Mouse (Mus musculus): Measurements from ENCODE around the gene Abtb1.

Abtb1 gene

DNA sequence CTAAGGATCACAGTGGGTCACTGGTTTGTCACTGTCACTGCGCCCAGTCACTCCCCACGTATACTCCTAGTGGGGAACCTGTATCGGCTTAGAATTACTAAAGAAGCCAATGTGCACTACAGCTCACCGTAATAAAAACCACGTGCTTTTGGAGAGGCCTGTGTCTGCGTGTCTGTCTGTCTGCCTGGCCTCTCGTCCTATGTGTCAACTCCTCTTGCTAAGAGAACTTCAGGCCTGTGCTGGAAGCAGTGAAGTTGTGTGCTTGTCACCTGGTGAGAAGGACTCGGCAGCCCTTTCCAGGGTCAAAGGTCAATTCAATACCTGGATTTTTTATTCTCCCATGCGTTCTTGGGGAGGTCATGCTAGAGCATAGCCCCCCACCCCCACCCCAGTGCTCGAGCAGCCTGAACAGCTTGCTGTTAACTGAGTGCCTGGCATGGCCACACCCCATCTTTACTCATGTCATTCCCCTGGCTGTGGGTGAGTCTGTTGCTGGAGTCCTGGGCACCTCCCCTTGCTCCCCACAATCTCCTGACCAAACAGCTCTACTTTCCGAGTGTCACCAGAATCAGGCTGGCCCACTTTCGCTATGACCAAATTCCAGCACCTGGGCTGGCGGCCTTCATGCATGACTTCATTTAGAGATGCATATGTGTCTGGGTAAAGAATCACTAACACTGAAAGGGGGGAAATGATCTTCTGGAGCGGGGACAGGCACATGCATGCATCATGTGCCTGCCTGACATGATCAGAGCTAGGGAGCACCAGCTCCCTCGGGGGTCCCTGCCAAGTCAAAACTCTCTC, 13.4 kb downstream of the Abtb1 start:
- no peak for DNase-seq

DNA sequence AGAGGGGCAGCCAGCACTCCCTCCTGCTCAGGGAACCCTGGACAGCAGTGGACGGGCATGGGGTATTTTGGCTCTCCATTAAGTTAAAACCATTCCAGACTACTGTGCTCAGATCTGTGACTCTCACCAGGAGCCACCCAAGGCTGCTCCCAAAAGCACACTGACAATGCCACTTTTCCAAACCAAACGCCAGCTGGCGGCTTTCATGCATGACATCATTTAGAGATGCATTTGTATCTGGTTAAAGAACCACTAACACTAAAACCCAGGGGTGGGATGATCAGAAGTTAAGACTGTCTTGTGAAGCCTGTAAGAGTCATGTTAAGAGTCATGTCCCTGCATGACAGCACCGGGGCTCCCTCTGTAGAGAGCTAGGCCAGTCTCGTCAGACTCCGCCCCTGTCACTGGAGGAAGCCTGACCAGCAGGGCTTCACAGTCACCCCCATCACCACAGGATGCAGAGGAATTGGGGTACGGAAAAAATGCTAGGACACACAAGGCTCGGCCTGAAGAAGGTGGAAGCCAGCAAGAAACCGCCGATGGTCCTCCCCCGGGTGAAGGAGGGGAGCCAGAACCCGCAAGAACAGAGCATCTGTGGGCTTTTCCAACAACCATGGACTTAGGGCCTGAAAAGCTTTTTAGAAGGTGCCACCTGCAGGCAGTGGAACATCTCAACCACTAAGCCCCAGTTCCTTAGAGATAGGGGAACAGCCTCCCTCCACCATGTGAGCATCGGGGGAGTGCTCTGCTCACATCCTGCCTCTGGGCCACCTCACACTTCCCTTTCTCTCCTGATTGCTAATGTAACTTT, 14.2 kb downstream of the Abtb1 start:
- DNase-seq: no peak

DNA sequence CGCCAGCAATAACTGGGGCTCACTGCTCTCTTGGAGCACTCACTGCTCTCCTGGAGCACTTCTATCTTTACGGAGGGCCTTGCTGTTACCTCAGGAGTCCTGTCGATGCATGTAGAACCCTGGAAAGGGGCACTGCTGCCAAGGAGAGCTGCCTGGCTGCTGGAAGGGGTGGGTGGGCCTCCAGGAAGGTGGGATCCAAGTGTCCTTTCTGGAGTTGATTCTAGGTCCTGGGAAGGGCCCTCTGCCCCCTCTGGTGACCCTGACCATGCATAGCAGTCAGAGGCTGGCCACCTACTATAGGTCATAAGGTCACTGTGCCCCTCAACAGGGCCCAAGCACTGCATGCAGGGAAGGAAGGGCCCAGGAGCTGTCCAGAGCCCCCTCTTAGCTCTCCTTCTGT, 14.8 kb downstream of the Abtb1 start:
- no peak for DNase-seq

DNA sequence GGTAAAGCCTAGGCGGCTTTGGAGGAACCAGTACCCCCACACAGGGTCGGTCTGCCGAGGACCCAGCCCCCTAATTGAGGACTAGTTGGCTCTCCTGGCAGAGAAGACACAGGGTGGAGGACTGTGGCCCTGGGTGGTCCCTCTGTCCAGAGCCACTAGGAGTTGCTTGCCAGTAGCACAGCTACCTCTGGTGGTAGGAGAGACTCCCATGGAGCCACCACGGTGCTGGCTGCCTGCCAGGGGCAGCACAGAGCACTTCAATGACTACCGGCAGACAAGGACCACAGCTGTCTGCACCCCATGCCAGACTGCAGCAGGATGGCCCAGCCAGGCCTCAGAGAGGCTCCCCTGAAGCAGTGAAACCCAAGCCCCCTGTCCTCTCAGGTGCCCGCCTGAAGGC, 15.2 kb downstream of the Abtb1 start:
- peak in 1 of 2 experiments; percentile 40 for DNase-seq

DNA sequence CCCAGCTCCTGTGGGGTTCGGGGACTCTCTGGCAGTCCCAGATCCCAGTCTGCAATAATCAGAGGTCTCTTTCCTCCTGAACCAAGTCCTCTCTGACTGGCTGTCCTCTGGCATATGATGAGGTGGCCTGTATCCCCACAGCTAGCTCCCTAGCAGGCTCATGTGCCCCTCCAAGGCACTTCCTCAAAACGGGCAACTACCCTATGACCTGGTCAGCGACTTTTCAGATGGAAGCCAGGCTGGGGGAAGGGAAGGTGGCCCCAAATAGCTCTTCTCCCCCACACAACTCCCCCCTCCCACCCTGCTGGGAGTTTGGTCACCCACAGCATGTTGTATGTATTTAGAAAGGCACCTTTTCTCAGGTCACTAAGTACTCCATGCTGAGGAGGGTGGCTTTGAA, 15.7 kb downstream of the Abtb1 start:
- DNase-seq: no peak

DNA sequence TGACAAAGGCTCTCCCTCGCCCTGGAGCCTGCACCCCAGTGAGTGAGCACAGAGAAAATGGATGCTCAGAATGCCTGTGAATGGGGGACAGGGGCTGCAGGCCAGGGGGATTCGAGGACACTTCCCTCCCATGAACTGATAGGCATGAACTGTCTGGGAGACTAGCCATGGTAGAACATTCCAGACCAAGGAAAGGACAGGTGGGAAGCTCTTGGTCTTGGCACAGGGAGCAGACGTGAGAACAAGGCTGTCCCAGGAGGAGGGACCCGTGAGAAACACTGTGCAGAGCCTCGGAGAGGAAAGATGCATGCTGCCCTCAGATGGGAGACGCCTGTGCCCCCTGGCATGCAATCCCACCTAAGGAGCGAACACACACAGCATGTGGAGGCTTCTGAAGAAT, 17.6 kb downstream of the Abtb1 start:
- no peak for DNase-seq

DNA sequence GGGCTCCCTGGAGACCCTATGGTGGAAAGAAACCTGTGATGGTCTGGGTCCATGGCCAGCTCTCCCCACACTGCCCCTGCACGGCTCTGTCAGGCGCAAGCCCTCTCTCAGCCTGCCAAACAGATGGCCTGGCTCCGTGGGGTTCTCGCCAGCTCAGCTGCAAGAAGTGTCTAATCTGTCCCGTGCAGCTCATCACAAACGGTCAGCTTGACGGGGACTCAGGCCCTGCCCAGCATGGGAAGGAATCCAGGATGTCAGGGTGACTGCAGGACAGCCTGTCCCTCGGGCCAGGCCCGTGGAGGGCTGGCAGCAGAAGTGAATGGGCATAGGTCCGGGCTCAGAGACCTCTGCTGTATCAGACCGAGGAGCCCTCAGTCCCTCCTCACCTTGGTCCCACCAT, 19.9 kb downstream of the Abtb1 start:
- DNase-seq: peak; percentile 57 to 73

DNA sequence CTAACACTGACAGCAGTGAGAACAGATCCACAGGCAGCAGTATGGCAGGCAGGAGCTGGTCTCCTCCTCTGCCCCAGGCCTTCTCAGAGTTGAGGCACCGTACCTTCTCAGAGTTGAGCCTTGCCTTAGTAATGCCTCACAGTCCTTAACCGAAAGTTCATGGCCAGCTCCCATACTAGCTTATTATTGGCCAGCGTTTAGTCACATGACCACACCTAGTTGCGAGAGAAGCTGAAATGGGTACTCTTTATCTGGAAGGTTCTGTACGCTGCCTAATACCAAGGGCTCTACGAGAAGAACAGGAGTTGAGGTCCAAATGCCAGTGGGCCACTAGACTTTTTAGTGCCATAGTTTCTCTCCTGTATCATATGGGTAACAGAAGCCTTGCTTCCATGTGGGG, 20.5 kb downstream of the Abtb1 start:
- no peak for DNase-seq

DNA sequence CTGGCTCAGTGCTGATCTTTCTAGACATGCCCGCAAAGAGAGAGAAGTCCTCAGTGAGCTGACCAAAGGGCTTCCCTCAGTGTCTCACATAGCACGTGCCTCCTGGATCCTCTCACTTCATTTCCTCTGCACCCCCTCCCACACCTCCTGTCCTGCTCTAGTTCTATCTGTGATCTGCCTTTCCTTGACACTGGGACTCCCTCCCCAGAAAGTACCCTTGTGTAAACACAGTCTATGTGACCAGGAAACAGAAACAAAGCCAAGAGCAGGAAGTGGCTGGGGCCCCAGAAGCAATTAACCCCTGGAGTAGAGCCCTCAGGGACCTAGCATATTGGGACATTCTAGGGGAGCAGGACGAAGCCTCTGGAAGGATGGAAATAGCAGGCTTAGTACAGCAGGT, 20.9 kb downstream of the Abtb1 start:
- DNase-seq: peak in 1 of 2 experiments; percentile 39

DNA sequence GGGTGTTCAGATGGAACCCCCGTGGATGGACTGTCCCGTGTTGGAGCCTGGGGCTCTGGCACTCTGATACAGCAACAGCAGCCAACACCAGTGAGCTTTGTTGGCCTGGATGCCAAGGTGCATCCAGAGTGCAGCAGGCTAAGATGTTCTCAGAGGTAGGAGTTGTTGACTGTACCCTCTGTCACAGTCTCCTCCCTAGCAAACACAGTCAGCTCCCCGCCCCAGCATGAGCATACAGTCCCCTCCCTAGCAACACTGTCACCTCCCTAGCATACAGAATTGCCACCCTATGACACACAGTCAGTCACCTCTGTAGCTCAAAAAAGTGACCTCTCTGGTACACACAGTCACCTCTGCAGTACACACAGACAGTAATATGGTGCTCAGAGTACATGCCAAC, 24.9 kb downstream of the Abtb1 start:
- no peak for DNase-seq

DNA sequence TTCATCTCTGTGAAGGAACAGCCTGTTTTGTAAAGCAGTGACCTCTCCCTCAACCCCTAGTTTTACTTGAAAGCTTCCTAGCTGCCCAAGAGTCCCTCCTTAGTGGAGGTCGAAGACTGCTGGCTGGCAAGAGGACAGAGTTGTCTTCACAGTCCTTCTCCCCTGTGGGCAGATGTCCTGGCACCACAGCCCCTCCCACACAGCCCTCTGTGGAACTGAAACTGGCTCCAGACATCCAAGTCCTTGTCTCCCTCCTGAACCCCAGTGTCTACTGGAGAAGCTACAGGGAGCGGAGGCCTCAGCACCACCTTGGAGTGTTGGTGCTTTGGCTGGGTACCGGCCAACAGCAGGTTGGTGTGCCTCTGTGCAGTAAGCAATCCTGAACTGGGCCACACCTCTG, 26.3 kb downstream of the Abtb1 start:
- DNase-seq: no peak

DNA sequence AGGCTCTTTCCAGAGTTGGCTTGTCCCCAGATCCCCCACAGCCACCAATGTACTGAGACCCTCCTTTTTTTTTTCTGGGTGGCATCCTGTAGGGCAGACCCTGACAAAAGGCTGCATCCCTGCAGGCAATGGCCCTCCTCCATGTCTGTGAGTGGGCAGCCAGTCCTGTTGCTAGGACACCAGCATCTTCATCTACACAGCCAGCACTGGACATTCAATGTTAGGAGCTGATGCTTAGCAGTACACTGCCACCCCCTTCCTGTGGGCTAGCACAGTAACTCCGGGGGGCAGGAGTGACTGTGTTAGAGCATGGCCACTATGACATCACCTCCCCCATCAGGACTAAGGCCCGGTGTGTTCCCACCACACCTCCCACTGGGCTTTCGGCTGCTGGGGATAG, 26.7 kb downstream of the Abtb1 start:
- DNase-seq: no peak

DNA sequence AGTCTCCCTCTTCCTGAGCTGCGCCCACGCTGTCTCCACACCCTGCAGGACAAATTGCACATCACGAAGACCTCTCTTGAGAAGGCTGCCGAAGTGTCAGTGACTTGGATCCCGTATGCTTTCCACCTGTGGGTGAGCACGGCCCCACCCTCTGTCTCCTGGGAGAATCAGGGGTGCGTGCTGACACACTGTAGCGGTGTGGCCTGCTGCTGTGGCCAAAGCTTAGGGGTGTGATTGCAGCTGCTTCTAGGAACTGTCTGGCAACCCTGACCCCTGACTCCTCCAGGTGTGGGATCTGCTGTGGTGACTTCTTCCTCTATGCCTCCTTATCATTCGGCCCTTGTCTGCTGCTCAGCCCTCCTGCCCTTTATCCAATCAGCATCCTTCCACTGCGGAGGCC, 28.0 kb downstream of the Abtb1 start:
- no peak for DNase-seq

DNA sequence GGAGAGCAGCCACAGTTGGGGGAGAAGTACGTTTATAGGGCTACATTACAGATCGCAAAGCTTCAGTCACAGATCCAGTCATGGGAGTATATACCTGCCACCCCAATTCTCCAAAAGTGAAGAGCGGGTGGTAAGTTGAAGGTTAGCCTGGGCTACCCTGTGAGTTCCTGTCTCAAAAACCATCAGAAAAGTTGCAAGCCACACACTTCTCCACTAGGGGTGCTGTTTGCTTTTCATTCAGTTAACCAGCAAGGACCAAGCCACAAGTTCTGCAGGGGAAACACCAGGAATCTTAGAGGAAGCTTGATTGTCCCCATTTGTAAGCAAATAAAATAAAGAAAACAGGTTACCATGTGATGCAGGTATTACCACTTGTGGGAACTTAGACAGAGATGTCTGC, 28.9 kb downstream of the Abtb1 start:
- peak; percentile 42 to 61 for DNase-seq

DNA sequence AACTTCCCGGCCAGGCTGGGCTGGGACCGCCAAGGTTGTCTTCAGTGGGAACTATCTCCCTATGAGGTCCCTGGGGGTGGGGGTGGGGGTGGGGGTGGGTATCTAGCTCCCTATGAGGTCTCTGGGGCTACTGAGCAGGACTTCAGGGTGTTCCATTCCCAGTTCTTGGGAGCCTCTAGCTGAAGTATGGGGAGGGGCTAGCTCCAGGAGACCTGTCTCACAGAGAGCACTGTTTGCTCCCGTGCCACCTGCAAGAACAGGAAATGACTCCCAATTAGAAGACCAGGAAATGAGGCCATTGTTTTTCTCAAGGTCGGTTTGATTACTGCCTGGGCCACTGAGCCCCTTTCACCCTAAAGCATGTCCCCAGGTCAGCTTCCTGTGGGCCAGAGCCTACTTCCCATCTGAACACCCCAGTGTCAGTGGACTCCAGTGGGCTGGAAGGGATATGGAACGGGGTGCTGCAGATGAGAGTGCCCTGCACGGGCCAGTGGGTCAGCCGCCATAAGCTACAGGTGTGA, 29.8 kb downstream of the Abtb1 start:
- DNase-seq: no peak

DNA sequence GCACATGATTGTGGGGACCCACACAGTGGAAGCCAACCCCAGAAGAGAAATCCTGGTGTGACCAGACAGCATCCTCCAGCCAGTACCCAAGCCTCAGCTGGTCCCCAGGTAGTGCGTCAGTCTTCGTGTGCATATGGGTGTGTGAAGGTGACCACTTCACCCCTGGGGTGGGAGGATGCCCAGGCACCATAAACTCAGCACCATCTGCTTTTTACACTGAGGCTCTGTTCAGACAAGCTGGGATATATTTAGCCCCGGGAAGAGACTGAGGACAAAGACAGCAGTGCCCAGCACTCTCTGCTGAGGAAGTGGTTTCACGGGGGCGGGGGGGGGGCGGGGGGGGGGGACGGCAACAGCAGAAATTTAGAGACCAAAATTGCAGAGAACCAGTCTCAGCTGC, 30.4 kb downstream of the Abtb1 start:
- no peak for DNase-seq

DNA sequence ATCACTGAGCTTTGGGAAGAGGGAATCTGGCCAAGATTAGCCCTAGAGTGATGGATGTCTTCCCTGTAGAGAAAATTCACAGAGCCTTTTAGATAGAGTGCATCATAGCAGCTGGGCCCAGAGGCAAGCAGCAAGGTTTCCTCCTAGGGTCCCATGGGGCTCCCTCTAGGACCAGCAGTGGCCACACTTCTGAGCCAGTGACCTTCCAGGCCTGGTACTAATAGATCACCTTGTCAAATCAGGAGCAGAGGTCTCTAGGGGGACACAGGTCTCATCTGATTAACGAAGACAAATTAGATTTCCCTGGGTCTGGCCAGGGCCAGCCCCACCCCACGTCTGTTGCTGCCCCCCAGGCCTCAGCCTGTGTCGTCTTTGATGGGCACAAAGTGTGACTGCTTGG, 31.5 kb downstream of the Abtb1 start:
- no peak for DNase-seq

DNA sequence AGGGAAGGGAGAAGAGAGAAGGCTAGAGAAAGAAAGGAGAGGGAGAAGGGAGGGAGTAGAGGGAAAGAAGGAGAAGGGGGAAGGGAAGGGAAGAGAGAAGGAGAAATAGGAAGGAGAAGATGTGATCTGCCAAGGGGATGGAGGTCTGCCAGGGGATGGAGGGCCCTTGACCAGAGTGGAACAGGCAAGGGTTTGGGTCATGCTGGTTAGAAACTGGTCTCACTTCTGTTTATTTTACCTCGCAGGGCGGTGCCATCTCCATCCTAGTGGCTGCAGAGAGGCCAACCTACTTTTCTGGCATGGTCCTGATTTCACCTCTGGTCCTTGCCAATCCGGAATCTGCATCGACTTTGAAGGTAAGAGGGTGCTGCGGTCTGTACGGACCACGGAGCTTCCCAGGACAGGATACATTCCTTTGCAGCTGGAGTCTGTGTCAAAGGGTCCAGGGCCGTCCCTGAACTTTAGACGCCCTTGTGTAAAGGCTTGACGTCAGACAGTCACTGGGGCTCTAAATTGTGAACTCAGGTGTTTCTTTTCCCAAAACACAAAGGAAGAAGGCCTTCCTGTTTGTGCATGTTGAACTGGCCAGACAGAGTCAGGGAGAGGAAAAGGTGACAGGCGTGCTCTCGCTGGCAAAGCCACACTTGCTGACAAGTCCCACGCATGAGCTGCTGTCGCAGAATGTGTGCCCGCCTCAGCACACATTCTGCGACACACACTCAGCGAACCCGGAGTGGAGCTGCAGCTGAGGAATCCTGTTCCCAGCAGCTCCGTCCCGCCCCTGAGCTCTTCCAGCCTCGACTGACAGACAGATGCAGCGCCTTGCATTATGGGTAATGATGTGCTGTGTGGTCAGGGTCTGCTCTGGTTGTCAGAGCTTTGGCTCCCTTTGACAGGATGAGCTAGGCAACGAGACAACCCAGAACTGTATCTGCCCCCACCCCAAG, 32.4 kb downstream of the Abtb1 start:
- peak; percentile 69 for DNase-seq

DNA sequence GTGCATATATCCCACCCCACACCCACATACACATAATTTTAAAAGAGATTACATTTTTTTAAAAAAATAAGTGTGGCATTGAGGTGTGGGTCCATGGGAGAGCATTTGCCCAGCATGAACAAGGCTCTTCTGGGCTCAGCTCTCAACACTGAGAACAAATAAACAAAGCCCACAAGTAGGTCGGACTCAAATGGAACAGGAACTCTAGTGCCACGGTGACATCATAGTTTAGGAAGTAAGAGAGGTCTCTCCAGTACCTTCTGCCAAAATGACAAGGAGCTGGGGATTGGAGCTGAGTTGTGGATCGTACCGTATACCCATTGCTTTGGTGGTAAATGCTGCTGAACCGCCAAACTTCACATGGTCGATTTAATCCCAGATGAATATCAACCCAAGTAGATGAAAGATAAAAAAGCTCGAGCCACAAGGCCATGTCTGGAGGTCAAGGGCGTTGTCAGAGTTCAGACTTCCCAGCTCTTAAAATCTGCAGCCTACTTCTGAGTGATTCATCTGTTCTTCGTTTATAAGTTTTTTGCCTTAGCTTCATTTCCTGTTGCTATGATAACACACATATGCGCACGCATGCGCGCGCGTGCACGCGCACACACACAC, 36.7 kb downstream of the Abtb1 start:
- peak in 1 of 2 experiments; percentile 67 for DNase-seq

DNA sequence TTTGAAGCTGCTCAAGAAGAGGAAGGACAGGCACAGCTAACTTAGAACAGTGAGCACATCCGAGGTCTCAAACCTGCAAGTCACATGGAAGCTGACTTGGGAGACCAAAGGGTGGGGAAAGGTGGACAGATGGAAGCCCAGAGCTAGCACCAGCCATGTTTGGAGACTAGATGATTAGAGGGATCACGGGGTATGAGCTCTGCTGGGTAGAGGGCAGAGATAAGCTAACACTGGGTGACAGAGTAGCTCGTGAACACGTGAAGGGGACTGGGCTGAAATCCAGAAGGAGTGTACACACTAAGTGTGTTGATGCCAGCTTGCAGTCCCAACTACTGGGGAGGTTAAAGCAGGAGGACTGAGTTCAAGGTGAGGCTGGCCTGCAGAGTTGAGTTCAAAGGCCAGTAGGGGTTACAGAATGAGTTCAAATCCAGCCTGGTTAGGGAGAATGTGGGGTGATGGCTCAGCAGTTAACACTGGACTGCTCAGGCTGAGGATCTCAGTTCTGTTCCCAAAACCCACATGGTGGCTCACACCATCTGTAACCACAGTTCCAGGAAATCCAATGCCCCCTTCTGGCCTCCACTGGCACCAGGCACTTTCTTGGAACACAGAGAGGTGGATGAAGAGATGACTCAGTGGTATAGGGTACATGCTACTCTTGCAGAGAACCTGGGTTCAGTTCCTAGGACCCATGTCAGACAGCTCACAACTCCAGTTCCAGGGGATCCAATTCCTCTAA, 37.7 kb downstream of the Abtb1 start:
- DNase-seq: no peak

DNA sequence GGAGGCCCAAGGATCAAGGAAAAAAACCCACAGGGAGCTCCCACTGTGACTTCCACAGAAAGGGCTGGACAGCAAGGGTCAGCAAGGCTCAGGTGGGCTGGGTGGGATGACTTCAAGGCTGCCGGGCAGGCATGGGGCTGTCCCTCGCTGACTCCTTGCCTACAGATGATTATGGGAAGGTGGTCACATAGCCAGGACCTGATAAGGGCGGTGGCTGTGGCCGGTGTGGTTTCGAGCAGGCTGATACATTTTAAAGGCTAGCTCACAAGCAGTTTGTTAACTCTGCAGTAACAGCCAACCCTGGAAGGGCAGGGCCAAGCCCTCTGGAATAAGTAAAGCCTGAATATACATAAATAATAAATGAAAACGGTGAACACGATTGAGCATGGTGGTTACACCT, 38.7 kb downstream of the Abtb1 start:
- no peak for DNase-seq

DNA sequence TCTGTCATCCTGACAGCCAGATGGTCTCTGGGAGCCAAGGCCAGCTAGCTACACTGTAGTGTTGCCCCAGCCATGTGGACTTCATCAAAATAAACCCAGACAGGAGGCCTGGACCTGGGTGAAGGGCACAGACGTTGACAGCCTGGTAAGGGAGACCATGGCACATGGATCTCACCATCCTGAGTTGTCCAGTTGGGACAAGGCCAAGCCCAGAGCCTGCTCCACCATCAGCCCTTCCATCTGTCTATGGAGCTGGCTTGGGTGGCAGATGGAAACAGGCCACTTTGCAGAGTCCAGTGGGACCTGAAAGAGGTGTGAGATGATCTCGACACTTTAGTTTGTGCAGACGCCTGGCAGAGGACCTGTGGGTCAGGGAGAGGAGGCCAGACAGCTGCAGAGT, 41.0 kb downstream of the Abtb1 start:
- no peak for DNase-seq
